Mouse (Mus musculus) cerebellum, adult 2 months (tissue): ENCODE results near the gene Ccdc155.

Experiments used
- CTCF ChIP-seq: fragments of 200-500 bp; IDR thresholded peaks from 2 replicates; pipeline ENCODE4 v1.5.1; 2011; ENCODE audit warnings: low read depth, mild to moderate bottlenecking, control low read depth, low read length, moderate library complexity, borderline replicate concordance; ENCODE audit not compliant: insufficient read depth
- POLR2A ChIP-seq: fragments of 200-500 bp; IDR thresholded peaks from 2 replicates; pipeline ENCODE4 v1.6.1; 2011; ENCODE audit warnings: low read length, control low read depth, borderline replicate concordance; ENCODE audit not compliant: insufficient read depth

- TF ChIP-seq CTCF = no peak
- no peak for TF ChIP-seq POLR2A
Measured at GRCm38 (mm10) chr7:45157459-45157858, 47.2 kb downstream of the Ccdc155 start.
